Mouse (Mus musculus) G1E (cell line): ENCODE data around the gene Eif5.

Experiments
- CTCF ChIP-seq: IDR thresholded peaks from 2 replicates; pipeline ENCODE4 v1.5.1; 2012; ENCODE audit warnings: low read depth, low read length, inconsistent platforms, mixed read lengths
- GATA1 ChIP-seq: IDR thresholded peaks from 2 replicates; pipeline ENCODE4 v1.6.1; 2012; ENCODE audit warnings: borderline replicate concordance, low read length, inconsistent platforms, mixed read lengths
- POLR2AphosphoS5 ChIP-seq: IDR thresholded peaks from 2 replicates; pipeline ENCODE4 v1.6.1; 2012; ENCODE audit warnings: low read depth, low read length, inconsistent platforms; ENCODE audit not compliant: insufficient replicate concordance

DNA sequence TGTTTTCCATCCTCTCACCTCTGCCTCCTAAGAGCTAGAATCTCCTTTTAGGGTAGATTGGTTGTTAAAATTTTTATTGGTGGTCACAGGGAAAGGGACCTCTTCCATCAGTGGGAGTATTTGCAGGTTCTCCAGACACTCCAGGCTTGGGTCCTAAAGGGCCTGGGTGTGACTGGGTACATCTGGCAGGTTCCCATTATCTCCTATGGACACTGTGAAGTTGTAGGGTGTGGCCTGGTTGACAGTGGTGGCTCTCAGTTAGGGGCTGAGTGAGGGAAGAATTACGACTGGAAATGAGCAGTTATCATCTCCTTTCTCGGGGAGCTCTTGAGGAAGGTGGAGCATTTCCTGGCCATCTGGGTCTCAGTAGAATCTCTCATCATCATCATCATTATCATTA, 20.8 kb downstream of the Eif5 start:
- no peak for TF ChIP-seq CTCF
- no peak for TF ChIP-seq POLR2AphosphoS5
- no peak for TF ChIP-seq GATA1
